Mouse (Mus musculus) midbrain, embryonic 12.5 days (tissue): ENCODE data around the gene Cdhr5. TPM values are rescaled to one million over a fixed set of nuclear protein-coding genes. Genes with fewer than 3 reads are reported as not detected.

ENCODE experiments used
- ATAC-seq: fragments of 200-750 bp; cut with Nextera tagmentation; 2 replicates; pipeline ENCODE4 v1.8.0; 2017; ENCODE audit warnings: low read depth, moderate TSS enrichment, moderate library complexity; ENCODE audit not compliant: low FRiP score
- H3K27ac ChIP-seq: fragments of 300-500 bp; sonication (generic); replicated peaks from 2 replicates; pipeline ENCODE4 v1.5.1; 2016; ENCODE audit warnings: mild to moderate bottlenecking
- H3K27me3 ChIP-seq: fragments of 300-500 bp; sonication (generic); 2 replicates; pipeline ENCODE4 v1.6.1; 2016; ENCODE audit warnings: mild to moderate bottlenecking
- H3K36me3 ChIP-seq: fragments of 300-500 bp; sonication (generic); 2 replicates; pipeline ENCODE4 v1.6.1; 2016
- H3K4me1 ChIP-seq: fragments of 300-500 bp; sonication (generic); 2 replicates; pipeline ENCODE4 v1.6.1; 2016
- H3K4me2 ChIP-seq: fragments of 300-500 bp; sonication (generic); replicated peaks from 2 replicates; pipeline ENCODE4 v1.6.1; 2016; ENCODE audit warnings: mild to moderate bottlenecking, moderate library complexity
- H3K4me3 ChIP-seq: fragments of 300-500 bp; sonication (generic); 2 replicates; pipeline ENCODE4 v1.5.1; 2016; ENCODE audit warnings: mild to moderate bottlenecking
- H3K9ac ChIP-seq: fragments of 300-500 bp; sonication (generic); replicated peaks from 2 replicates; pipeline ENCODE4 v1.6.1; 2016; ENCODE audit warnings: mild to moderate bottlenecking, moderate library complexity
- H3K9me3 ChIP-seq: fragments of 300-500 bp; sonication (generic); 2 replicates; pipeline ENCODE4 v1.6.1; 2016; ENCODE audit warnings: mild to moderate bottlenecking
- WGBS: fragments of 180-500 bp; shearing (Covaris S2); methylation state at CpG from one replicate; pipeline ENCODE4 v1.1.7; 2016; 5-methylcytosine and 5-hydroxymethylcytosine counted together
- microRNA counts: library from miRNA; unstranded; fragments of <30 nt; microRNA quantifications from one replicate; lab custom pipeline; 2017
- microRNA-seq: library from miRNA; unstranded; fragments of <30 nt; microRNA quantifications from one replicate; pipeline ENCODE4, GENCODE M21; 2017
- polyA plus RNA-seq: library from polyadenylated mRNA; unstranded; fragments of >200 nt; fragmentation: Nextera tagmentation; extraction: Ambion mirVana; gene quantifications from 2 replicates; pipeline ENCODE4 v1.2.1, GENCODE M21; 2016

Gene Cdhr5
- polyA plus RNA-seq, 1 experiment from 2014 or later, result not detected

- no peaks in the 10 kb centered on the region for H3K9me3 ChIP-seq
- no peak for ATAC-seq
- H3K4me1 ChIP-seq, result peaks cover 43% of the 10 kb centered on the region
- H3K4me3 ChIP-seq, result no peak overlapping the region
- H3K4me2 ChIP-seq, result no peak overlapping the region
- H3K27ac ChIP-seq, result no peak overlapping the region
- no peak overlapping the region for H3K9ac ChIP-seq
- H3K36me3 ChIP-seq, result peaks cover 29% of the 10 kb centered on the region
- no peaks in the 10 kb centered on the region for H3K27me3 ChIP-seq
- WGBS, result 90% methylated on average over 1 of the region's 1 CpGs
These were observed 57.0 kb downstream of the Cdhr5 start for GRCm38 (mm10) chr7:141219558-141220099.

MicroRNAs within 50 kb of the gene (microRNA counts, 519-probe panel; counts per million panel counts)
- 6,088 counts per million, percentile 64 among the panel's probes with 10 or more counts for microRNA mmu-miR-210 (lab: Ali Mortazavi, UCI)

Small RNAs within 50 kb of the gene (microRNA-seq; reads per million reads assigned to microRNA genes)
- 748 reads per million, percentile 75 among the genes with 10 or more reads in this experiment for gene Mir210

Other genes with a start within 250 kb of the Cdhr5 start
- gene Gm17387, start 247.7 kb downstream of the Cdhr5 start, polyA plus RNA-seq, result not detected in 2 replicates
- gene B4galnt4, start 215.7 kb downstream of the Cdhr5 start, polyA plus RNA-seq, result 41.9 and 45.3 TPM in 2 replicates
- gene Pkp3, start 198.6 kb downstream of the Cdhr5 start, polyA plus RNA-seq, result 1.6 and 1.8 TPM in 2 replicates
- 1.6 and 1.7 TPM in 2 replicates for gene Sigirr, start 176.2 kb downstream of the Cdhr5 start, polyA plus RNA-seq
- not detected in 2 replicates for gene Ano9, start 159.0 kb downstream of the Cdhr5 start, polyA plus RNA-seq
- 67.5 and 76.6 TPM in 2 replicates for gene Ptdss2, start 154.4 kb downstream of the Cdhr5 start, polyA plus RNA-seq
- gene Rnh1, start 103.9 kb downstream of the Cdhr5 start, polyA plus RNA-seq, result 47.4 and 54.9 TPM in 2 replicates
- gene Hras, start 82.8 kb downstream of the Cdhr5 start, polyA plus RNA-seq, result 93.4 and 96.4 TPM in 2 replicates
- gene Lrrc56, start 82.6 kb downstream of the Cdhr5 start, polyA plus RNA-seq, result 13.1 and 14.4 TPM in 2 replicates
- gene Lmntd2, start 62.7 kb downstream of the Cdhr5 start, polyA plus RNA-seq, result 3.7 and 3.8 TPM in 2 replicates
- 40.1 and 40.6 TPM in 2 replicates for gene Rassf7, start 60.9 kb downstream of the Cdhr5 start, polyA plus RNA-seq
- 107 and 112 TPM in 2 replicates for gene Phrf1, start 48.0 kb downstream of the Cdhr5 start, polyA plus RNA-seq
- gene Irf7, start 10.3 kb downstream of the Cdhr5 start, polyA plus RNA-seq, result 0.81 and 0.84 TPM in 2 replicates
- 0.64 and 1.3 TPM in 2 replicates for gene Sct, start 2.3 kb upstream of the Cdhr5 start, polyA plus RNA-seq
- gene Drd4, start 15.2 kb upstream of the Cdhr5 start, polyA plus RNA-seq, result 0.39 and 0.68 TPM in 2 replicates
- gene Deaf1, start 50.9 kb upstream of the Cdhr5 start, polyA plus RNA-seq, result 85.9 and 88.3 TPM in 2 replicates
- 64.9 and 68.9 TPM in 2 replicates for gene Tmem80, start 51.0 kb upstream of the Cdhr5 start, polyA plus RNA-seq
- gene Eps8l2, start 62.1 kb upstream of the Cdhr5 start, polyA plus RNA-seq, result 0.86 and 1.4 TPM in 2 replicates
- 362 and 364 TPM in 2 replicates for gene Taldo1, start 115.4 kb upstream of the Cdhr5 start, polyA plus RNA-seq
- gene Gatd1, start 137.3 kb upstream of the Cdhr5 start, polyA plus RNA-seq, result 47.0 and 48.2 TPM in 2 replicates
- gene Cend1, start 152.7 kb upstream of the Cdhr5 start, polyA plus RNA-seq, result 19.3 and 22.7 TPM in 2 replicates
- 52.6 and 52.7 TPM in 2 replicates for gene Slc25a22, start 161.1 kb upstream of the Cdhr5 start, polyA plus RNA-seq
- gene Pidd1, start 167.2 kb upstream of the Cdhr5 start, polyA plus RNA-seq, result 9.6 and 12.3 TPM in 2 replicates
- 884 and 899 TPM in 2 replicates for gene Rplp2, start 170.6 kb upstream of the Cdhr5 start, polyA plus RNA-seq
- gene Pnpla2, start 178.4 kb upstream of the Cdhr5 start, polyA plus RNA-seq, result 15.6 and 18.3 TPM in 2 replicates
- gene Cracr2b, start 184.3 kb upstream of the Cdhr5 start, polyA plus RNA-seq, result 5.4 and 6.0 TPM in 2 replicates
- gene Cd151, start 190.6 kb upstream of the Cdhr5 start, polyA plus RNA-seq, result 14.8 and 15.6 TPM in 2 replicates
- 73.8 and 75.0 TPM in 2 replicates for gene Polr2l, start 198.3 kb upstream of the Cdhr5 start, polyA plus RNA-seq
- gene Tspan4, start 198.5 kb upstream of the Cdhr5 start, polyA plus RNA-seq, result 25.3 and 32.6 TPM in 2 replicates